12 mouse cellular contexts compared by ENCODE assay signal in the genomic region with DNA sequence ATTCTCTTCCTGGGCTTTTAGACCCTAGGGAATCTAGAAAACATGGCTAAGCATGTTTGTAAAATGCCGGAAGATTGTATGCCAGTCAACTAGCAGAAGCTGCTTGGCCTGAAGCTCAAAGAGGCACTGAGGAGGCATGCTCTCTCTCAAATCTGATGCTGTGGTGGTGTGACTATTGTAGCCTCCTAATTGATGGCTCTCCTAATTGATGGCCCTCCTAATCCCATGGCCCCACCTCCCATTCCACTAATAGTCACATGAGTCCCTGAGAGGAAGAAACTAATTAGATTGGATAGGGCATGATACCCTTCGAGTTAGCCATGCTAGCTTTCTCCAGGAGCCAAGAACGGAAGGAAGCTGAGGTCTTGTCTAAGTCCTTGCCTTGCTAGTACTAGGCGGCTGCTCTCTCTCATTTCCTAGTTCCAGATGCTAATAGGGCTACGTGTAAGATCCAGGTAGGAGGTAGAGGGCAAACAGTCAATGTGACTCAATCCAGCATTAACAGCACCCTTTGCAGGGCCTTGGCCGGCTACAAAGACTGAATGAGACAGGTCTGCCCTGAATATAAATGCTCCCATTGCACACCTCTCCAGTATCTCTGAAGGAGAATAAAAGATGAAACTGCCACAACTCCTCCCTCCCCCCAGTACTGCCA. TPM values are rescaled to one million over a fixed set of nuclear protein-coding genes. Genes with fewer than 3 reads are reported as not detected.
A peak's percentile ranks its signal among the peaks of the same experiment; 100 is the strongest.
DNase-seq lines count a peak whose midpoint lies in the region; ATAC-seq and TF ChIP-seq lines count a peak whose summit lies in the region.
"Had no signal": no experiment of that assay in that cellular context is flagged by ENCODE, and none has a peak within 500 bp of the region (broad histone marks: within the 10 kb centered on the region; RNA-seq: fewer than 3 reads in every experiment).

No protein-coding gene starts in this region.

- no peaks in the 10 kb centered on the region for H3K27me3 ChIP-seq in heart, embryonic 13.5 days (replicated peaks)
- no peaks in the 10 kb centered on the region for H3K27me3 ChIP-seq in embryonic facial prominence, embryonic 14.5 days (replicated peaks; ENCODE audit: control insufficient read depth, insufficient read depth, low read length)
- no peaks in the 10 kb centered on the region for H3K27me3 ChIP-seq in midbrain, embryonic 15.5 days (replicated peaks)
- H3K27me3 ChIP-seq in thymus, adult 2 months (ENCODE audit: control insufficient read depth, insufficient read depth, low read length) = no peaks in the 10 kb centered on the region; the same call in 1 of the 2 replicates
- H3K27me3 ChIP-seq: limb, embryonic 15.5 days had no signal

- 69% methylated on average over 6 of the region's 6 CpGs for WGBS in heart, embryonic 13.5 days
- 61% methylated on average over 6 of the region's 6 CpGs for WGBS in embryonic facial prominence, embryonic 14.5 days
- WGBS in midbrain, embryonic 15.5 days = 48% methylated on average over 6 of the region's 6 CpGs
- WGBS in thymus, adult 2 months = 92% methylated on average over 6 of the region's 6 CpGs

- ATAC-seq in heart, embryonic 13.5 days (ENCODE audit: extremely low read depth, insufficient number of reproducible peaks, low FRiP score, low TSS enrichment) = no peak
- no peak for ATAC-seq in embryonic facial prominence, embryonic 14.5 days (ENCODE audit: low read depth)
- no peak for ATAC-seq in midbrain, embryonic 15.5 days (replicated peaks)

- no peaks in the 10 kb centered on the region for H3K36me3 ChIP-seq in heart, embryonic 13.5 days
- H3K36me3 ChIP-seq in embryonic facial prominence, embryonic 14.5 days (ENCODE audit: control insufficient read depth, insufficient read depth, low read length) = no peaks in the 10 kb centered on the region
- H3K36me3 ChIP-seq in midbrain, embryonic 15.5 days (replicated peaks) = no peaks in the 10 kb centered on the region
- H3K36me3 ChIP-seq in thymus, adult 2 months (ENCODE audit: control insufficient read depth, insufficient read depth, low read length) = no peaks in the 10 kb centered on the region
- H3K36me3 ChIP-seq: limb, embryonic 15.5 days had no signal

- no peak overlapping the region for H3K4me3 ChIP-seq in heart, embryonic 13.5 days
- H3K4me3 ChIP-seq in embryonic facial prominence, embryonic 14.5 days (ENCODE audit: low read depth, low read length) = no peak overlapping the region
- H3K4me3 ChIP-seq in midbrain, embryonic 15.5 days = no peak overlapping the region
- no peak overlapping the region for H3K4me3 ChIP-seq in thymus, adult 2 months (ENCODE audit: control insufficient read depth, insufficient read depth, low read length)

- no peak for TF ChIP-seq POLR2A in thymus, adult 2 months (IDR thresholded peaks at IDR 0.05; ENCODE audit: control insufficient read depth, extremely low read depth, insufficient read depth, low read length, poor library complexity)

- intact Hi-C loops in heart, postnatal 25 days (cut with DNase I) = loop anchor here (2.0 to 5.0 kb wide), 5 partner anchors 66 to 511 kb away; no protein-coding TSS in a partner anchor

- no peaks in the 10 kb centered on the region for H3K9me3 ChIP-seq in heart, embryonic 13.5 days
- H3K9me3 ChIP-seq in embryonic facial prominence, embryonic 14.5 days (ENCODE audit: control insufficient read depth, low read length) = no peaks in the 10 kb centered on the region
- H3K9me3 ChIP-seq in midbrain, embryonic 15.5 days = no peaks in the 10 kb centered on the region
- H3K9me3 ChIP-seq: limb, embryonic 15.5 days had no signal

- DNase-seq in heart, postnatal 25 days (ENCODE audit: low spot score) = no peak
- peak; percentile 33 for DNase-seq in Muller cell, postnatal 12 days (ENCODE audit: inconsistent ontology term)
- DNase-seq in embryonic facial prominence, embryonic 14.5 days (ENCODE audit: low spot score) = peak; percentile 34
- DNase-seq in thymus, adult 2 months = no peak
- DNase-seq in frontal cortex, postnatal 25 days (ENCODE audit: low spot score in 2 of 2) = no peak
- DNase-seq: kidney, adult 8-10 months; lung, postnatal 10 days; right cerebral cortex, adult 18-20 months; thymus, postnatal 36 days had no signal

- H3K27ac ChIP-seq in heart, embryonic 13.5 days (replicated peaks) = peak overlapping the region; percentile 81; the same call in 1 of the 2 replicates
- H3K27ac ChIP-seq in embryonic facial prominence, embryonic 14.5 days (replicated peaks; ENCODE audit: low read depth, low read length) = no peak overlapping the region; the same call in 1 of the 2 replicates
- peak overlapping the region; percentile 89; the same call in 1 of the 2 replicates for H3K27ac ChIP-seq in midbrain, embryonic 15.5 days
- no peak overlapping the region for H3K27ac ChIP-seq in thymus, adult 2 months (ENCODE audit: control insufficient read depth, insufficient read depth, low read length)

- no peak overlapping the region for H3K9ac ChIP-seq in heart, embryonic 13.5 days
- no peak overlapping the region for H3K9ac ChIP-seq in embryonic facial prominence, embryonic 14.5 days (ENCODE audit: low read depth, low read length)
- H3K9ac ChIP-seq in midbrain, embryonic 15.5 days = no peak overlapping the region

- H3K4me1 ChIP-seq in heart, embryonic 13.5 days = peaks cover 82% of the 10 kb centered on the region
- H3K4me1 ChIP-seq in embryonic facial prominence, embryonic 14.5 days (ENCODE audit: control insufficient read depth, insufficient read depth, low read length) = peaks cover 59% of the 10 kb centered on the region
- peaks cover 51% of the 10 kb centered on the region for H3K4me1 ChIP-seq in midbrain, embryonic 15.5 days
- H3K4me1 ChIP-seq in thymus, adult 2 months (replicated peaks; ENCODE audit: control insufficient read depth, insufficient read depth, low read length) = no peaks in the 10 kb centered on the region

- no peak overlapping the region for H3K4me2 ChIP-seq in heart, embryonic 13.5 days
- no peak overlapping the region for H3K4me2 ChIP-seq in embryonic facial prominence, embryonic 14.5 days (ENCODE audit: low read depth, low read length)
- H3K4me2 ChIP-seq in midbrain, embryonic 15.5 days = no peak overlapping the region

- TF ChIP-seq CTCF in thymus, adult 2 months (IDR thresholded peaks at IDR 0.05; ENCODE audit: borderline replicate concordance, control insufficient read depth, extremely low read depth, insufficient read depth, low read length, poor library complexity) = no peak

RNA-seq across cellular contexts. Expression of gene Ndufb4, which starts 31.8 kb away (rescaled TPM):
- polyA plus RNA-seq in heart, embryonic 13.5 days (2015; fragmentation: Nextera tagmentation; extraction: Ambion mirVana) = 69.4 and 84.7 TPM in 2 replicates
- total RNA-seq in heart, postnatal 25 days (2021) = 100 to 1,000 TPM; 168 to 170 TPM
- polyA plus RNA-seq in embryonic facial prominence, embryonic 14.5 days (2014; fragmentation: Nextera tagmentation; extraction: Ambion mirVana) = 53.0 and 74.3 TPM in 2 replicates
- polyA plus RNA-seq in midbrain, embryonic 15.5 days (2015; fragmentation: Nextera tagmentation; extraction: Ambion mirVana) = 46.3 and 49.9 TPM in 2 replicates
- polyA plus RNA-seq in thymus, adult 2 months (2012; rRNA removed) = 58.1 and 80.2 TPM in 2 replicates

Comparison
In these comparisons a context has a peak if more than half of its experiments do, and no peak if none do; other contexts are left out.
1. H3K27ac ChIP-seq: peak in heart, embryonic 13.5 days (single experiment) and midbrain, embryonic 15.5 days (single experiment); none in embryonic facial prominence, embryonic 14.5 days (single experiment) and thymus, adult 2 months (single experiment).
2. DNase-seq: peak in Muller cell, postnatal 12 days (single experiment) and embryonic facial prominence, embryonic 14.5 days (single experiment); none in heart, postnatal 25 days (single experiment), thymus, adult 2 months (single experiment) and frontal cortex, postnatal 25 days (0 of 2).